Mouse (Mus musculus) thymus, postnatal 25 days (tissue): Measurements from ENCODE around the gene Bmpr1a.
A peak's percentile ranks its signal among the peaks of the same experiment; 100 is the strongest.
"Not testable (repeated sequence)": the region's sequence is repeated elsewhere in the genome, so short reads cannot be mapped to it uniquely, and the experiment has no call there.

ENCODE experiments used
- DNase-seq: peaks from one replicate; pipeline ENCODE4 v3.0.0; 2022

Bmpr1a gene

GRCm38 (mm10) chr14:34378560-34379331, 124.4 kb downstream of the Bmpr1a start:
- DNase-seq = no peak

GRCm38 (mm10) chr14:34377121-34377520, 126.0 kb downstream of the Bmpr1a start:
- no peak for DNase-seq

- no peak for DNase-seq
Measured at GRCm38 (mm10) chr14:34375941-34376340, 127.2 kb downstream of the Bmpr1a start.

- no peak for DNase-seq
Measured at GRCm38 (mm10) chr14:34375415-34375904, 127.7 kb downstream of the Bmpr1a start, which contains the start of gene Mmrn2. TSS of gene Mmrn2 (plus strand) at chr14:34375465.

- DNase-seq = no peak
Measured at GRCm38 (mm10) chr14:34374577-34374976, 128.6 kb downstream of the Bmpr1a start, which contains the start of gene Sncg. TSS of gene Sncg (minus strand) at chr14:34374789.

GRCm38 (mm10) chr14:34373581-34373980, 129.6 kb downstream of the Bmpr1a start:
- no peak for DNase-seq

GRCm38 (mm10) chr14:34372646-34373045, 130.5 kb downstream of the Bmpr1a start:
- peak; percentile 21 for DNase-seq

- no peak for DNase-seq
Measured at GRCm38 (mm10) chr14:34371763-34372162, 131.4 kb downstream of the Bmpr1a start.

GRCm38 (mm10) chr14:34370921-34371320, 132.2 kb downstream of the Bmpr1a start:
- DNase-seq = no peak

- no peak for DNase-seq
Measured at GRCm38 (mm10) chr14:34370203-34370602, 132.9 kb downstream of the Bmpr1a start.

GRCm38 (mm10) chr14:34365147-34365507, 138.0 kb downstream of the Bmpr1a start:
- no peak for DNase-seq

GRCm38 (mm10) chr14:34364254-34365146, 138.6 kb downstream of the Bmpr1a start:
- not testable (repeated sequence) for DNase-seq

GRCm38 (mm10) chr14:34363490-34364253, 139.5 kb downstream of the Bmpr1a start:
- DNase-seq = peak; percentile 20

- DNase-seq = peak; percentile 39
Measured at GRCm38 (mm10) chr14:34362726-34363445, 140.3 kb downstream of the Bmpr1a start.

GRCm38 (mm10) chr14:34362135-34362534, 141.0 kb downstream of the Bmpr1a start:
- no peak for DNase-seq
